Mouse (Mus musculus) thymus, adult 2 months (tissue): ENCODE results near the gene Tenm2.

Source experiments
- CTCF ChIP-seq: fragments of 200-500 bp; IDR thresholded peaks from 2 replicates; pipeline ENCODE4 v1.5.1; 2012; ENCODE audit warnings: mild to moderate bottlenecking, control low read depth, low read length, moderate library complexity, borderline replicate concordance; ENCODE audit not compliant: control insufficient read depth, poor library complexity, insufficient read depth; ENCODE audit errors: extremely low read depth
- POLR2A ChIP-seq: fragments of 200-500 bp; IDR thresholded peaks from 2 replicates; pipeline ENCODE4 v1.6.1; 2012; ENCODE audit warnings: mild to moderate bottlenecking, low read length, control low read depth, moderate library complexity; ENCODE audit not compliant: control insufficient read depth, poor library complexity, insufficient read depth; ENCODE audit errors: extremely low read depth

GRCm38 (mm10) chr11:36090210-36090609 lies 1145.6 kb downstream of the Tenm2 start:
- TF ChIP-seq CTCF (no peak), POLR2A (no peak)
